Mouse (Mus musculus): Measurements from ENCODE around the gene Ppif. TPM values are rescaled to one million over a fixed set of nuclear protein-coding genes. Genes with fewer than 3 reads are reported as not detected.

Ppif gene
- polyA plus RNA-seq, 1 experiment = 87.8 TPM

- no peak for DNase-seq (ENCODE audit: low read depth, low spot score)
- WGBS = 57% methylated on average over 20 of the region's 20 CpGs
Observed at GRCm38 (mm10) chr14:25726226-25727148, 32.5 kb downstream of the Ppif start.

- 75% methylated on average over 5 of the region's 5 CpGs for WGBS
- DNase-seq (ENCODE audit: low read depth, low spot score) = no peak
Observed at GRCm38 (mm10) chr14:25727149-25727510, 33.2 kb downstream of the Ppif start.

- 54% methylated on average over 17 of the region's 17 CpGs for WGBS
- no peak for DNase-seq (ENCODE audit: low read depth, low spot score)
Observed at GRCm38 (mm10) chr14:25734736-25735716, 41.1 kb downstream of the Ppif start.

- WGBS = 47% methylated on average over 3 of the region's 3 CpGs
- DNase-seq (ENCODE audit: low read depth, low spot score) = no peak
Observed at GRCm38 (mm10) chr14:25736140-25736539, 42.2 kb downstream of the Ppif start.

GRCm38 (mm10) chr14:25736589-25736988, 42.6 kb downstream of the Ppif start:
- 59% methylated on average over 6 of the region's 6 CpGs for WGBS
- DNase-seq (ENCODE audit: low read depth, low spot score) = no peak

GRCm38 (mm10) chr14:25738591-25739001, 44.6 kb downstream of the Ppif start:
- DNase-seq (ENCODE audit: low read depth, low spot score) = no peak
- WGBS = 17% methylated on average over 14 of the region's 14 CpGs

GRCm38 (mm10) chr14:25739957-25740565, 46.1 kb downstream of the Ppif start:
- DNase-seq (ENCODE audit: low read depth, low spot score) = no peak
- 94% methylated on average over 4 of the region's 4 CpGs for WGBS

GRCm38 (mm10) chr14:25741211-25741610, 47.3 kb downstream of the Ppif start:
- 60% methylated on average over 3 of the region's 3 CpGs for WGBS

GRCm38 (mm10) chr14:25741840-25742367, 48.0 kb downstream of the Ppif start:
- DNase-seq (ENCODE audit: low read depth, low spot score) = no peak
- 46% methylated on average over 5 of the region's 5 CpGs for WGBS

More at GRCm38 (mm10) chr14:25741211-25741610, 47.3 kb downstream of the Ppif start:
- no peak for DNase-seq (ENCODE audit: low read depth, low spot score)

- no peak for DNase-seq (ENCODE audit: low read depth, low spot score)
- WGBS = 57% methylated on average over 5 of the region's 5 CpGs
Observed at GRCm38 (mm10) chr14:25742943-25743342, 49.0 kb downstream of the Ppif start.

- DNase-seq (ENCODE audit: low read depth, low spot score) = no peak
- WGBS = 50% methylated on average over 11 of the region's 11 CpGs
Observed at GRCm38 (mm10) chr14:25745365-25746184, 51.6 kb downstream of the Ppif start.

- WGBS = 90% methylated on average over 6 of the region's 6 CpGs
- DNase-seq (ENCODE audit: low read depth, low spot score) = no peak
Observed at GRCm38 (mm10) chr14:25746371-25746770, 52.4 kb downstream of the Ppif start.

GRCm38 (mm10) chr14:25746971-25747945, 53.3 kb downstream of the Ppif start:
- no peak for DNase-seq (ENCODE audit: low read depth, low spot score)
- 57% methylated on average over 21 of the region's 21 CpGs for WGBS

- WGBS = 73% methylated on average over 7 of the region's 7 CpGs
Observed at GRCm38 (mm10) chr14:25747996-25748756, 54.2 kb downstream of the Ppif start.

GRCm38 (mm10) chr14:25749143-25749909, 55.4 kb downstream of the Ppif start:
- no peak for DNase-seq (ENCODE audit: low read depth, low spot score)
- 61% methylated on average over 13 of the region's 13 CpGs for WGBS

More at GRCm38 (mm10) chr14:25747996-25748756, 54.2 kb downstream of the Ppif start:
- no peak for DNase-seq (ENCODE audit: low read depth, low spot score)

Measured in large intestine, adult 2 months (tissue).